Mouse (Mus musculus) megakaryocyte, embryonic 14.5 days (primary cell): ENCODE data around the gene Lat2. TPM values are rescaled to one million over a fixed set of nuclear protein-coding genes. Genes with fewer than 3 reads are reported as not detected.
A peak's percentile ranks its signal among the peaks of the same experiment; 100 is the strongest.

Source experiments
- H3K27me3 ChIP-seq: replicated peaks from 2 replicates; pipeline ENCODE3; 2012; ENCODE audit warnings: inconsistent platforms
- H3K36me3 ChIP-seq: replicated peaks from 2 replicates; pipeline ENCODE3; 2012; ENCODE audit warnings: low read length, inconsistent platforms, mixed read lengths
- H3K4me1 ChIP-seq: 2 replicates; pipeline ENCODE4 v1.6.1; 2012; ENCODE audit warnings: inconsistent platforms
- H3K4me3 ChIP-seq: replicated peaks from 2 replicates; pipeline ENCODE3; 2012; ENCODE audit warnings: moderate library complexity, mild to moderate bottlenecking, inconsistent platforms
- H3K9me3 ChIP-seq: 2 replicates; pipeline ENCODE4 v1.6.1; 2012; ENCODE audit warnings: inconsistent platforms
- FLI1 ChIP-seq: IDR thresholded peaks from 2 replicates; pipeline ENCODE4 v1.6.1; 2012; ENCODE audit warnings: low read length, inconsistent platforms, mixed read lengths
- GATA1 ChIP-seq: IDR thresholded peaks from 3 replicates; pipeline ENCODE4 v1.6.1; 2012; ENCODE audit warnings: mixed read lengths, low read length, inconsistent platforms, borderline replicate concordance
- polyA plus RNA-seq: library from polyadenylated mRNA; stranded (reverse); fragments of >175 nt; gene quantifications from 2 replicates; pipeline ENCODE4 v1.2.3, GENCODE M21; 2012; ENCODE audit warnings: low replicate concordance; ENCODE audit not compliant: insufficient read depth

The Lat2 gene
- polyA plus RNA-seq, 1 experiment = 67.9 TPM

DNA sequence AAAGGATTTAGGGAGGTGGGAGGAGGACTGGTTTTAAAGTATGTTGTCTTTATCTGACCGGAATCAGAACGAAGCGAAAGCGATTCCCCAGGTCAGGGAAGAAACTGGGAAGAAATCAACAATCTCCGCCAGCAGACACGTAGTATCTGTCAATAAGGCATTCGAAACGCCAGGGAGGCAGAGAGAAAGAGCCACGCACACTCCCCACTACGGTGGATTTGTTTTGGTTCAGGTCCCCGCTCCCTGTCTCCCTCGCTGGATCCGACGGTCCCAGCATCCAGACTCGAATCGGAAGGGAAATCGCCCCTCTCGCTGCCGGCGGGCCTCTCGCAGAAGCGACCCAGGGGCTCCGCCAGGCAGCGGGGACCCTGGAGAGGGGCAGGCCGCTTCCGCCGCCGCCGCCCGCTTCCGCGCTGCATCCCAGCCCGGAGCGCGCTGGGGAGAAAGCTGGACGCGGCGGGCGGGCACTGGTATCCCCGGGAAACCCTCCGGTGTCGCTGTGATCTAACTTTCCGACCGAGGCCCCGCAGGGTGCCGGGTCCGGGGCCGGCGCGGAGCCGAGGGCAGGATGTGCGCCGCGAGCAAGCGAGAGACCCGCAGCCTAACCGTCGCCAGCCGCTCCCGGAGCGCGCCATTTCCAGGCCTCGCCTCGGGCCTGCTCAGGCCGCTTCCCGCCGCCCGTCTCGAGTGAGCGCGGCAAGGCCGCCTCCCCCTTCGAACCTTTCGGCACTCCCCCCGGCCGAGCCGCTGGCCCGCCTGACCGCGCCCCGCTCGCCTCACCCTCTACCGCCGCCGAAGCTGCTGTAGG is 23.8 kb upstream of the Lat2 start:
- H3K9me3 ChIP-seq = no peaks in the 10 kb centered on the region
- H3K4me3 ChIP-seq = peak overlapping the region; percentile 97
- TF ChIP-seq GATA1 (no peak), FLI1 (no peak)
- H3K36me3 ChIP-seq = peaks cover 31% of the 10 kb centered on the region
- H3K4me1 ChIP-seq = peaks cover 32% of the 10 kb centered on the region
- H3K27me3 ChIP-seq = no peaks in the 10 kb centered on the region

- H3K4me3 ChIP-seq = peak overlapping the region; percentile 97
- peaks cover 40% of the 10 kb centered on the region for H3K4me1 ChIP-seq
- TF ChIP-seq GATA1 (no peak), FLI1 (no peak)
- H3K9me3 ChIP-seq = no peaks in the 10 kb centered on the region
- no peaks in the 10 kb centered on the region for H3K27me3 ChIP-seq
- peaks cover 38% of the 10 kb centered on the region for H3K36me3 ChIP-seq
These were observed 23.1 kb upstream of the Lat2 start for GRCm38 (mm10) chr5:134637820-134638367.

- Histone ChIP-seq H3K9me3 (no peaks in the 10 kb centered on the region), H3K27me3 (no peaks in the 10 kb centered on the region), H3K36me3 (peaks cover 78% of the 10 kb centered on the region), H3K4me3 (no peak overlapping the region), H3K4me1 (peaks cover 79% of the 10 kb centered on the region)
- TF ChIP-seq GATA1 = no peak
- TF ChIP-seq FLI1 = no peak
These were observed 18.0 kb upstream of the Lat2 start for GRCm38 (mm10) chr5:134632841-134633240.

- H3K36me3 ChIP-seq = peaks cover 84% of the 10 kb centered on the region
- no peaks in the 10 kb centered on the region for H3K27me3 ChIP-seq
- no peak overlapping the region for H3K4me3 ChIP-seq
- no peak for TF ChIP-seq FLI1
- no peak for TF ChIP-seq GATA1
- no peaks in the 10 kb centered on the region for H3K9me3 ChIP-seq
- peaks cover 86% of the 10 kb centered on the region for H3K4me1 ChIP-seq
These were observed 16.0 kb upstream of the Lat2 start for GRCm38 (mm10) chr5:134630835-134631234.

DNA sequence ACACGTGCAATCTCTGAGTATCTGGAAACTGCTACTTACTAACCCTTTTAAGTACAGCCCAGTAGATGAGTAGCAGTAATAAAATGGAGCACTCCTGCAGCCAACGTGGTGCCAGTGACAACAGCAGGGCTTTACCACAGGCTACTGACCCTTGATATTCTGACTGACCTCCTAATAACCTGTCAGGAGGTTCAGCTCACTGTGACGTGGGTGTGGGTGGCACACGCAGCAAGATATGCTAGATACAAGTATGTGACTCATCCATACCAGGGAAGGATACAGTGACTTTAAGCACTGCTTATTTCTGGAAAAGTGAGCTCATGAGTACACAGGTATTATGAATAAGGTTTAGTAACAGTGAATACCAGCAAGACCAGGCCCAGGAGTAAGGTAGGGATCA is 14.7 kb upstream of the Lat2 start:
- TF ChIP-seq GATA1 (no peak), FLI1 (no peak)
- peaks cover 86% of the 10 kb centered on the region for H3K36me3 ChIP-seq
- H3K4me1 ChIP-seq = peaks cover 90% of the 10 kb centered on the region
- no peak overlapping the region for H3K4me3 ChIP-seq
- no peaks in the 10 kb centered on the region for H3K27me3 ChIP-seq
- H3K9me3 ChIP-seq = no peaks in the 10 kb centered on the region

DNA sequence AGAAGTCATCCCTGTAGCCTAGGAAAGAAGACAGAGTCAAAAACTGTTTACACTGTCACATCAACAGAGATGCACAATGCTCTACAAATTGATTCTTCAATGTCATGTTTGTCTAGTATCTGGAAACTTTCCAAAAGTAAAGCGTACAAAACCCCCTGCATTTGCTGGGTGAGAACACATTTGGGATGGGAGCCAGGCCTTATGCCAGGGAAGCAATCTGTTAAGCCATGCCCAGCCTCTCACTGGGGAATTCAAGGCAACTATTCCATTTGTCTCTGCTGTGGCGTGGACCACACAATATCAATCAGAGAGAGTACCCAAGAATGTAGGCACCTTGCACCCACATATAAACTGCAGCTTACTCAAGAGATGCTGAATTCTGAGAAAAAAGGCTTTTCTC is 7.2 kb upstream of the Lat2 start:
- Histone ChIP-seq H3K4me1 (peaks cover 64% of the 10 kb centered on the region), H3K36me3 (peaks cover 100% of the 10 kb centered on the region), H3K9me3 (no peaks in the 10 kb centered on the region), H3K4me3 (no peak overlapping the region), H3K27me3 (no peaks in the 10 kb centered on the region)
- TF ChIP-seq GATA1 (no peak), FLI1 (no peak)

- peaks cover 64% of the 10 kb centered on the region for H3K4me1 ChIP-seq
- H3K36me3 ChIP-seq = peaks cover 95% of the 10 kb centered on the region
- H3K27me3 ChIP-seq = no peaks in the 10 kb centered on the region
- H3K4me3 ChIP-seq = no peak overlapping the region
- TF ChIP-seq FLI1 = no peak
- no peak for TF ChIP-seq GATA1
- H3K9me3 ChIP-seq = no peaks in the 10 kb centered on the region
These were observed 6.3 kb upstream of the Lat2 start for GRCm38 (mm10) chr5:134621099-134621640.

GRCm38 (mm10) chr5:134620457-134620856 is 5.6 kb upstream of the Lat2 start:
- no peaks in the 10 kb centered on the region for H3K27me3 ChIP-seq
- H3K4me1 ChIP-seq = peaks cover 62% of the 10 kb centered on the region
- no peak for TF ChIP-seq FLI1
- TF ChIP-seq GATA1 = no peak
- H3K9me3 ChIP-seq = no peaks in the 10 kb centered on the region
- peaks cover 93% of the 10 kb centered on the region for H3K36me3 ChIP-seq
- H3K4me3 ChIP-seq = no peak overlapping the region

- TF ChIP-seq FLI1 (no peak), GATA1 (no peak)
- H3K36me3 ChIP-seq = peaks cover 78% of the 10 kb centered on the region
- H3K4me1 ChIP-seq = peaks cover 69% of the 10 kb centered on the region
- no peak overlapping the region for H3K4me3 ChIP-seq
- no peaks in the 10 kb centered on the region for H3K27me3 ChIP-seq
- H3K9me3 ChIP-seq = no peaks in the 10 kb centered on the region
These were observed 2.2 kb upstream of the Lat2 start for GRCm38 (mm10) chr5:134617071-134617470.

- Histone ChIP-seq H3K36me3 (peaks cover 66% of the 10 kb centered on the region), H3K4me1 (peaks cover 69% of the 10 kb centered on the region), H3K4me3 (peak overlapping the region; percentile 89), H3K9me3 (no peaks in the 10 kb centered on the region), H3K27me3 (no peaks in the 10 kb centered on the region)
- TF ChIP-seq FLI1 (no peak), GATA1 (no peak)
These were observed 955 bp upstream of the Lat2 start for GRCm38 (mm10) chr5:134615780-134616179.
